Mouse (Mus musculus): ENCODE measurements around the gene Hpse2. TPM values are rescaled to one million over a fixed set of nuclear protein-coding genes. Genes with fewer than 3 reads are reported as not detected.

Hpse2 gene
- polyA plus RNA-seq, 1 experiment from 2014 or later, result 0.08 TPM

DNA sequence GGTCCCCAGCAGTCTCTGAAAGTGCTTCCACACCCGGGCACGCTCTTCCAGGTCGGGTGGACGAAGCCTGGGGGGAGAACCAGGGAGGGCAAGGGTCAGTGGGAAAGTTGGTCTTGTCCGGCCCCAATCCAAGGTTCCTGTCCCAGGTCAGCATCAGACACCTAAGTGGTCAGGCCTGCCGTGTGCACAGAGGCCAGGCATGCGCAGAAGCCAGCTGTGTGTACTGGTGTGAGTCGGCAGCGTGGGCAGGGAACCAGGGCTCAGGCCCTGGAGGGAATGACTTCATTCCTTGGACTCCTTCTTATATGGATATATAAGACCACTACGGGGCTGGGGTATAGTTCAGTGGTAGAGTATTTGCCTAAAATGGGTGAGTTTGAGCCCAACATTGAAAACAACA, 618.5 kb downstream of the Hpse2 start:
- Histone ChIP-seq H3K27me3 (ENCODE audit: insufficient read depth, low read length) (no peaks in the 10 kb centered on the region), H3K36me3 (ENCODE audit: insufficient read depth, low read length) (no peaks in the 10 kb centered on the region), H3K9ac (ENCODE audit: low read depth, low read length) (no peak overlapping the region), H3K4me1 (replicated peaks; ENCODE audit: insufficient read depth, low read length) (no peaks in the 10 kb centered on the region), H3K4me2 (ENCODE audit: low read length) (no peak overlapping the region), H3K27ac (no peak overlapping the region), H3K9me3 (replicated peaks; ENCODE audit: low read length) (no peaks in the 10 kb centered on the region), H3K4me3 (replicated peaks; ENCODE audit: low read depth, low read length) (no peak overlapping the region)
- DNase-seq (ENCODE audit: low spot score), result no peak
- TF ChIP-seq CTCF (IDR thresholded peaks at IDR 0.05; ENCODE audit: low read depth), result no peak
- WGBS, result 76% methylated on average over 10 of the region's 10 CpGs
- no peak for ATAC-seq (replicated peaks; ENCODE audit: low FRiP score, low read depth)

DNA sequence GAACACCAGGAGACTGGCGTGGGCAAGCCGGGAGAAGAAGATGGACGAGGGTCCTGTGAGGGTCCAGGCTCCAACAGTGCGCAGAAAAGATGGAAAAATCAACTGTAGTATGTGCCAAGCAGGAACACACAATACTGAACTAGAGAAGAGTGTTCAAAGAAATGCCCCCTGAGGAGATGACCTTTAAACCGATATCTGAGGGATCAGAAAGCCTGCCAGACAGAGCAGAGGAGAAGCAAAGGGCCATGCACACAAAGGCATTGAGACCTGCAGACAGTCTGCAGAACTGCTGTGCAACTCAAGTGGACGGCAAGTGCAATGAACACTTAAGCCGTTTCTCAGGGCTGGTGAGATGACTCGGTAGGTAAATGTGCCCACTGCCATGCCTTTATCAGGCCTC, 620.8 kb downstream of the Hpse2 start:
- Histone ChIP-seq H3K27me3 (ENCODE audit: insufficient read depth, low read length) (no peaks in the 10 kb centered on the region), H3K4me1 (replicated peaks; ENCODE audit: insufficient read depth, low read length) (no peaks in the 10 kb centered on the region), H3K27ac (no peak overlapping the region), H3K4me3 (replicated peaks; ENCODE audit: low read depth, low read length) (no peak overlapping the region), H3K4me2 (ENCODE audit: low read length) (no peak overlapping the region), H3K9ac (ENCODE audit: low read depth, low read length) (no peak overlapping the region), H3K36me3 (ENCODE audit: insufficient read depth, low read length) (no peaks in the 10 kb centered on the region), H3K9me3 (replicated peaks; ENCODE audit: low read length) (no peaks in the 10 kb centered on the region)
- ATAC-seq (replicated peaks; ENCODE audit: low FRiP score, low read depth) (no peak), DNase-seq (ENCODE audit: low spot score) (no peak)
- no peak for TF ChIP-seq CTCF (IDR thresholded peaks at IDR 0.05; ENCODE audit: low read depth)
- 65% methylated on average over 8 of the region's 8 CpGs for WGBS

DNA sequence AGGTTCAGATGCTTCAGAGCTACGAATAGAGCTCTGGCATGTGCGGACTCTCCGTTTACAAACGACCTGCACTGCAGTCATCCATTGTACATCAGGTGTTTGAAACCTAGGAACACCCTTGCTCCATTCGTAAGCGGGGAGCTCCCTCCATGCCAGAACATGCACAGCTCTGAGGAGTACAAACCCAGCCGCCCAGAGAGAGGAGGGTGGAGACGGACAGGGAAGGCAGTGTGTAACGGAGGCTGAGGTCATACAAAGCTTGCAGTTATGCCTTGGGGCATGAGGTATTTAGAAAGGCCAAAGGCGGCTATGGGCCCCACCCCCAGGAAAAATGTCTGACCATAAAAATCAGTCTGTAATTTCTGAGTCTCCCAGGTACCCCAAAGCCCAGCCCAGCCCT, 623.8 kb downstream of the Hpse2 start:
- TF ChIP-seq CTCF (IDR thresholded peaks at IDR 0.05; ENCODE audit: low read depth), result no peak
- H3K9me3 ChIP-seq (replicated peaks; ENCODE audit: low read length), result no peaks in the 10 kb centered on the region
- no peaks in the 10 kb centered on the region for H3K4me1 ChIP-seq (replicated peaks; ENCODE audit: insufficient read depth, low read length)
- ATAC-seq (replicated peaks; ENCODE audit: low FRiP score, low read depth) (no peak), DNase-seq (ENCODE audit: low spot score) (no peak)
- H3K9ac ChIP-seq (ENCODE audit: low read depth, low read length), result no peak overlapping the region
- 50% methylated on average over 10 of the region's 10 CpGs for WGBS
- H3K27ac ChIP-seq, result no peak overlapping the region
- no peak overlapping the region for H3K4me3 ChIP-seq (replicated peaks; ENCODE audit: low read depth, low read length)
- H3K27me3 ChIP-seq (ENCODE audit: insufficient read depth, low read length), result no peaks in the 10 kb centered on the region
- H3K4me2 ChIP-seq (ENCODE audit: low read length), result no peak overlapping the region
- H3K36me3 ChIP-seq (ENCODE audit: insufficient read depth, low read length), result no peaks in the 10 kb centered on the region

DNA sequence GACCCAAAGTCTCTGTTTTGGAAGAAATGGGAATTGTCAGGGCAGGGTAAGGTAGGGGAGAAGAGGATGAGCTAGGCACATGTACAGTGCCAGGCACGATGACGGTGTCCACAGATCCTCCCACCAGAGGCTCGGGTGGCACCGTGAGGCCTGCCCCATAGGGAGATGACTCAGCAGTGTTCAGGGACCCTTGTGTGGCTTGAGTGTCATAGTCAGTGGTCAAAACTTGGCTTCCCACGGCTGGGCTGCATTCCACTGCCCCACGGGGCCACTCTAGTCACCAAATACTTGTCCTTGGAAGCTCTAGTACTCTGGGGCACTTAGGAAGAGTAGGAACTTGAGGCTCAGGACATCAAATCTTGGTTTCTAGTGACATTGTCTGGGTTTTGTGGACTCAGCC, 631.5 kb downstream of the Hpse2 start:
- Histone ChIP-seq H3K4me2 (ENCODE audit: low read length) (no peak overlapping the region), H3K4me3 (replicated peaks; ENCODE audit: low read depth, low read length) (no peak overlapping the region), H3K9ac (ENCODE audit: low read depth, low read length) (no peak overlapping the region), H3K36me3 (ENCODE audit: insufficient read depth, low read length) (no peaks in the 10 kb centered on the region), H3K27ac (no peak overlapping the region), H3K4me1 (replicated peaks; ENCODE audit: insufficient read depth, low read length) (peaks cover 25% of the 10 kb centered on the region), H3K9me3 (replicated peaks; ENCODE audit: low read length) (no peaks in the 10 kb centered on the region), H3K27me3 (ENCODE audit: insufficient read depth, low read length) (no peaks in the 10 kb centered on the region)
- 77% methylated on average over 6 of the region's 6 CpGs for WGBS
- TF ChIP-seq CTCF (IDR thresholded peaks at IDR 0.05; ENCODE audit: low read depth), result no peak
- DNase-seq (ENCODE audit: low spot score), result no peak
- ATAC-seq (replicated peaks; ENCODE audit: low FRiP score, low read depth), result no peak

DNA sequence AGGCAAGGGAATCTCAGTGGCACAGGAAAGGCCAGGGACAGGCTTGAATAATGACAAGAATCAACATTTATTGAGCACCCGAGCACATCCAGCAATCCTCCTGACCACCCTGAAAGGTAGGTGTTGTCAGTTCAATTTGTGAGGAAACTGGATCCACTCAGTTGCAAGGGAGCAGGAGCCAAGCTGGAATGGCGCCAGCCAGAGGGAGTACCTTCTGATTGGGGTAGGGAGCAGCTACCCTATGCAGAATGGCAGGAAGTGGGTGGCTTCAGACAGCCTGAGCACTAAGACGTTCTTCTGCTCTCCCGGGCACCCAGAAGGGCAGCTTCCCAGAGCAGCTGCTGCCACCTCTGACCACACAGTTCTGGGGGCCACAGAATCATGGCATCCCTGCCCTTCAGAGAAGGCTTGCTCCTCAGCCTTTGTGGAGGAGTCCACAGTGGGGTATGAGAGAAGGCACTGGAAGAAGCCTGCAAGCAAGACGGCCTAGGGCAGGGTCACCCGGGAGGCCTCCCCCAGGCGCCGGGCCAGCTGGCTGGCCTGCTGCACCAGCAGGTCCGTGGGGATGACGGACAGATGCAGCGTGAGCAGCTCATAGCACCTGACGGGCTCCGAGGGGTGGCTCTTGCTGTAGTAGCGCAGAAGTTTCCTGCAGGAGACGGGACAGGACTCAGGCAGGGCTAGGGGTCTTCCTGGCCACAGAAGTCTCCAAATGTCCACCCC, 632.8 kb downstream of the Hpse2 start:
- DNase-seq (ENCODE audit: low spot score) (no peak), ATAC-seq (replicated peaks; ENCODE audit: low FRiP score, low read depth) (no peak)
- H3K27me3 ChIP-seq (ENCODE audit: insufficient read depth, low read length), result no peaks in the 10 kb centered on the region
- 46% methylated on average over 15 of the region's 15 CpGs for WGBS
- no peak overlapping the region for H3K9ac ChIP-seq (ENCODE audit: low read depth, low read length)
- H3K9me3 ChIP-seq (replicated peaks; ENCODE audit: low read length), result no peaks in the 10 kb centered on the region
- H3K27ac ChIP-seq, result no peak overlapping the region
- no peaks in the 10 kb centered on the region for H3K36me3 ChIP-seq (ENCODE audit: insufficient read depth, low read length)
- peaks cover 29% of the 10 kb centered on the region for H3K4me1 ChIP-seq (replicated peaks; ENCODE audit: insufficient read depth, low read length)
- no peak overlapping the region for H3K4me3 ChIP-seq (replicated peaks; ENCODE audit: low read depth, low read length)
- TF ChIP-seq CTCF (IDR thresholded peaks at IDR 0.05; ENCODE audit: low read depth), result no peak
- H3K4me2 ChIP-seq (ENCODE audit: low read length), result no peak overlapping the region

DNA sequence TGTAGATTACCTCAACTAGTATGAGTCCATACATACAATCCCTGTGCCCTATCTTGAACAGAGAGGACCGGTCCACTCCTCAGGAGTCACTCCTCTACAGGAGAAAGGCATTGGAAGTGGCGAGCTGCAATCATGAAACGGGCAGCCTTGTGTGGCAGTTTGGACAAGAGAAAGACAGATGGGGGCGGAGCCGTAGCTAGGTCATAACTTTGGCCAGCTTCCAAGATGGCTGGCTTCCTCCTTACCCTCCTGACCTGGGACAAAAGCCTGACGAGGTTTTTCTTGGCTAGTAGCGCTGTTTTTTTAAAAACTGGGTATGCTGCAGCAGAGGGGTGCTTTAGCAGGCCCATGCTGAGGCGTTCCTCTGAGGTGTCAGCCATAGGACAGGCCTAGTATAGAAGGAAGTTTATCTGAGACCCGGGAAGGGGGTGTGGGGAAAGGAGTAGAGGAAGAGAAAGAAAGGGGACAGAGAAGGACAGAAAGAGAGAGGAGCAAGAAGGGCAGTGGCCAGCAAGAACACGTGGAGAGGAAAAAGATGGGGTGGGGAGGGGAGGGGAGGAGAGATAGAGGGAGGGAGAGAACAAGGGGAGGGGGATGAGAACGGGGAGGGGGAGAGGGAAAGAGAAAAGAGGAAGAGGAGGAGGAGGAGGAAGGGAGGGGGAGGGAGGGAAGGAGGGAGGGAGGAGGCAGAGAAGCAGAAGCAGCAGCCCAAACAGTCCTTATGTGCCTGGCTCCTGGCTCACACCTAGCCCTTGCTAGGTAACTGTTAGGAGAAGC, 634.8 kb downstream of the Hpse2 start:
- H3K4me1 ChIP-seq (replicated peaks; ENCODE audit: insufficient read depth, low read length), result peaks cover 29% of the 10 kb centered on the region
- peak overlapping the region; percentile 61 for H3K4me2 ChIP-seq (ENCODE audit: low read length)
- H3K27me3 ChIP-seq (ENCODE audit: insufficient read depth, low read length), result no peaks in the 10 kb centered on the region
- peak overlapping the region; percentile 71; the same call in 1 of the 2 replicates for H3K9ac ChIP-seq (ENCODE audit: low read depth, low read length)
- peak overlapping the region; percentile 30; the same call in 1 of the 2 replicates for H3K4me3 ChIP-seq (replicated peaks; ENCODE audit: low read depth, low read length)
- H3K27ac ChIP-seq, result peak overlapping the region; percentile 94
- 16% methylated on average over 11 of the region's 11 CpGs for WGBS
- peak; percentile 55 for ATAC-seq (replicated peaks; ENCODE audit: low FRiP score, low read depth)
- DNase-seq (ENCODE audit: low spot score), result peak; percentile 84
- TF ChIP-seq CTCF (IDR thresholded peaks at IDR 0.05; ENCODE audit: low read depth), result no peak
- no peaks in the 10 kb centered on the region for H3K36me3 ChIP-seq (ENCODE audit: insufficient read depth, low read length)
- no peaks in the 10 kb centered on the region for H3K9me3 ChIP-seq (replicated peaks; ENCODE audit: low read length)
